Mouse (Mus musculus) stomach, embryonic 15.5 days (tissue): ENCODE measurements around the gene Zfp777. TPM values are rescaled to one million over a fixed set of nuclear protein-coding genes. Genes with fewer than 3 reads are reported as not detected.

Source experiments
- ATAC-seq: fragments of 200-750 bp; cut with Nextera tagmentation; 2 replicates; pipeline ENCODE4 v1.8.0; 2017; ENCODE audit warnings: low read depth, moderate number of reproducible peaks, moderate TSS enrichment; ENCODE audit not compliant: insufficient read depth, low FRiP score
- H3K27ac ChIP-seq: fragments of 300-500 bp; sonication (generic); 2 replicates; pipeline ENCODE4 v1.5.1; 2015; ENCODE audit warnings: mild to moderate bottlenecking, inconsistent platforms
- H3K27me3 ChIP-seq: fragments of 300-500 bp; sonication (generic); replicated peaks from 2 replicates; pipeline ENCODE4 v1.6.1; 2015; ENCODE audit warnings: inconsistent platforms
- H3K36me3 ChIP-seq: fragments of 300-500 bp; sonication (generic); 2 replicates; pipeline ENCODE4 v1.6.1; 2015; ENCODE audit warnings: inconsistent platforms
- H3K4me1 ChIP-seq: fragments of 300-500 bp; sonication (generic); 2 replicates; pipeline ENCODE4 v1.6.1; 2015; ENCODE audit warnings: inconsistent platforms
- H3K4me2 ChIP-seq: fragments of 300-500 bp; sonication (generic); 2 replicates; pipeline ENCODE4 v1.6.1; 2015; ENCODE audit warnings: mild to moderate bottlenecking, inconsistent platforms
- H3K4me3 ChIP-seq: fragments of 300-500 bp; sonication (generic); replicated peaks from 2 replicates; pipeline ENCODE4 v1.5.1; 2015; ENCODE audit warnings: inconsistent platforms
- H3K9ac ChIP-seq: fragments of 300-500 bp; sonication (generic); 2 replicates; pipeline ENCODE4 v1.6.1; 2015; ENCODE audit warnings: inconsistent platforms
- H3K9me3 ChIP-seq: fragments of 300-500 bp; sonication (generic); 2 replicates; pipeline ENCODE4 v1.6.1; 2016; ENCODE audit warnings: inconsistent platforms
- WGBS: fragments of 180-500 bp; shearing (Covaris S2); methylation state at CpG from one replicate; pipeline ENCODE4 v1.1.7; 2015; 5-methylcytosine and 5-hydroxymethylcytosine counted together
- polyA plus RNA-seq: library from polyadenylated mRNA; unstranded; fragments of >200 nt; fragmentation: Nextera tagmentation; extraction: Ambion mirVana; gene quantifications from 2 replicates; pipeline ENCODE4 v1.2.1, GENCODE M21; 2015

Gene Zfp777
- 6.8 and 7.7 TPM in 2 replicates for polyA plus RNA-seq

GRCm38 (mm10) chr6:48048426-48049272 is at the start of gene Zfp777:
Gene Zfp777 (minus strand): TSS chr6:48048911.
- peak; percentile 88 for ATAC-seq
- Histone ChIP-seq H3K27ac (peak within 1 kb of the TSS; percentile 91), H3K36me3 (peaks cover 8% of the 10 kb centered on the region; the same call in 1 of the 2 replicates), H3K4me2 (peak within 1 kb of the TSS; percentile 73), H3K4me1 (peaks cover 9% of the 10 kb centered on the region), H3K4me3 (peak within 1 kb of the TSS; percentile 80), H3K9me3 (no peaks in the 10 kb centered on the region), H3K9ac (peak within 1 kb of the TSS; percentile 84), H3K27me3 (no peaks in the 10 kb centered on the region)
- WGBS, result under 1% methylated on average over 61 of the region's 82 CpGs

GRCm38 (mm10) chr6:48086957-48087715 is 38.4 kb upstream of the Zfp777 start:
- WGBS, result 38% methylated on average over 14 of the region's 14 CpGs
- Histone ChIP-seq H3K36me3 (peaks cover 15% of the 10 kb centered on the region), H3K4me3 (peak overlapping the region; percentile 77), H3K9ac (no peak overlapping the region), H3K4me1 (peaks cover 9% of the 10 kb centered on the region), H3K27ac (no peak overlapping the region), H3K9me3 (no peaks in the 10 kb centered on the region), H3K4me2 (peak overlapping the region; percentile 78), H3K27me3 (no peaks in the 10 kb centered on the region)
- ATAC-seq, result no peak

- Histone ChIP-seq H3K9me3 (no peaks in the 10 kb centered on the region), H3K27ac (peak within 1 kb of the TSS; percentile 92), H3K27me3 (no peaks in the 10 kb centered on the region), H3K4me1 (peaks cover 9% of the 10 kb centered on the region), H3K4me2 (peak within 1 kb of the TSS; percentile 78), H3K36me3 (peaks cover 21% of the 10 kb centered on the region), H3K4me3 (peak within 1 kb of the TSS; percentile 77), H3K9ac (peak within 1 kb of the TSS; percentile 95)
- under 1% methylated on average over 53 of the region's 53 CpGs for WGBS
- ATAC-seq, result peak; percentile 93
These were observed 37.8 kb upstream of the Zfp777 start, which contains the start of gene Zfp746 for GRCm38 (mm10) chr6:48086471-48086878. Gene Zfp746 (minus strand): TSS chr6:48086593.

- H3K27ac ChIP-seq, result peak overlapping the region; percentile 92
- peak overlapping the region; percentile 77 for H3K4me3 ChIP-seq
- no peaks in the 10 kb centered on the region for H3K27me3 ChIP-seq
- H3K9me3 ChIP-seq, result no peaks in the 10 kb centered on the region
- peak; percentile 87 for ATAC-seq
- peak overlapping the region; percentile 78 for H3K4me2 ChIP-seq
- H3K4me1 ChIP-seq, result peaks cover 9% of the 10 kb centered on the region
- H3K9ac ChIP-seq, result peak overlapping the region; percentile 95
- H3K36me3 ChIP-seq, result peaks cover 28% of the 10 kb centered on the region
- 3% methylated on average over 58 of the region's 72 CpGs for WGBS
These were observed 37.1 kb upstream of the Zfp777 start for GRCm38 (mm10) chr6:48085521-48086404.

- WGBS, result 86% methylated on average over 6 of the region's 6 CpGs
These were observed 35.1 kb upstream of the Zfp777 start for GRCm38 (mm10) chr6:48083733-48084191.

GRCm38 (mm10) chr6:48081952-48082351 is 33.2 kb upstream of the Zfp777 start:
- Histone ChIP-seq H3K4me3 (no peak overlapping the region), H3K9ac (no peak overlapping the region), H3K4me2 (no peak overlapping the region), H3K27ac (no peak overlapping the region), H3K9me3 (no peaks in the 10 kb centered on the region), H3K36me3 (peaks cover 55% of the 10 kb centered on the region), H3K4me1 (peaks cover 9% of the 10 kb centered on the region), H3K27me3 (no peaks in the 10 kb centered on the region)
- 94% methylated on average over 3 of the region's 3 CpGs for WGBS
- no peak for ATAC-seq

More at GRCm38 (mm10) chr6:48083733-48084191, 35.1 kb upstream of the Zfp777 start:
- H3K4me3 ChIP-seq, result no peak overlapping the region
- H3K27me3 ChIP-seq, result no peaks in the 10 kb centered on the region
- peaks cover 9% of the 10 kb centered on the region for H3K4me1 ChIP-seq
- H3K9ac ChIP-seq, result no peak overlapping the region
- H3K36me3 ChIP-seq, result peaks cover 42% of the 10 kb centered on the region
- ATAC-seq, result no peak
- no peak overlapping the region for H3K27ac ChIP-seq
- H3K9me3 ChIP-seq, result no peaks in the 10 kb centered on the region
- H3K4me2 ChIP-seq, result no peak overlapping the region

- Histone ChIP-seq H3K9ac (no peak overlapping the region), H3K4me3 (no peak overlapping the region), H3K4me2 (no peak overlapping the region), H3K27me3 (no peaks in the 10 kb centered on the region), H3K9me3 (no peaks in the 10 kb centered on the region), H3K36me3 (peaks cover 55% of the 10 kb centered on the region), H3K27ac (no peak overlapping the region), H3K4me1 (peaks cover 9% of the 10 kb centered on the region)
- WGBS, result 89% methylated on average over 5 of the region's 5 CpGs
- ATAC-seq, result no peak
These were observed 32.3 kb upstream of the Zfp777 start for GRCm38 (mm10) chr6:48081021-48081420.

GRCm38 (mm10) chr6:48073316-48073715 is 24.6 kb upstream of the Zfp777 start:
- no peak for ATAC-seq
- Histone ChIP-seq H3K4me2 (no peak overlapping the region), H3K4me3 (no peak overlapping the region), H3K4me1 (no peaks in the 10 kb centered on the region), H3K36me3 (peaks cover 24% of the 10 kb centered on the region), H3K27me3 (no peaks in the 10 kb centered on the region), H3K9ac (no peak overlapping the region), H3K9me3 (no peaks in the 10 kb centered on the region), H3K27ac (no peak overlapping the region)
- 71% methylated on average over 5 of the region's 5 CpGs for WGBS

- H3K4me2 ChIP-seq, result no peak overlapping the region
- H3K9ac ChIP-seq, result no peak overlapping the region
- no peaks in the 10 kb centered on the region for H3K4me1 ChIP-seq
- 80% methylated on average over 3 of the region's 3 CpGs for WGBS
- H3K27ac ChIP-seq, result no peak overlapping the region
- H3K4me3 ChIP-seq, result no peak overlapping the region
- H3K27me3 ChIP-seq, result no peaks in the 10 kb centered on the region
- peaks cover 51% of the 10 kb centered on the region for H3K36me3 ChIP-seq
- ATAC-seq, result no peak
- H3K9me3 ChIP-seq, result no peaks in the 10 kb centered on the region
These were observed 18.8 kb upstream of the Zfp777 start for GRCm38 (mm10) chr6:48067492-48067891.

- Histone ChIP-seq H3K27me3 (no peaks in the 10 kb centered on the region), H3K9ac (no peak overlapping the region), H3K4me1 (no peaks in the 10 kb centered on the region), H3K9me3 (no peaks in the 10 kb centered on the region), H3K4me2 (no peak overlapping the region), H3K4me3 (no peak overlapping the region), H3K36me3 (peaks cover 51% of the 10 kb centered on the region), H3K27ac (no peak overlapping the region)
- 92% methylated on average over 6 of the region's 6 CpGs for WGBS
- no peak for ATAC-seq
These were observed 16.9 kb upstream of the Zfp777 start for GRCm38 (mm10) chr6:48065587-48066075.

- Histone ChIP-seq H3K4me1 (no peaks in the 10 kb centered on the region), H3K27ac (no peak overlapping the region), H3K9me3 (no peaks in the 10 kb centered on the region), H3K27me3 (no peaks in the 10 kb centered on the region), H3K4me3 (no peak overlapping the region), H3K4me2 (no peak overlapping the region), H3K9ac (no peak overlapping the region), H3K36me3 (peaks cover 48% of the 10 kb centered on the region)
- 95% methylated on average over 14 of the region's 14 CpGs for WGBS
- no peak for ATAC-seq
These were observed 15.7 kb upstream of the Zfp777 start for GRCm38 (mm10) chr6:48064451-48064850.
